Mouse (Mus musculus): ENCODE data around the gene Usp37. TPM values are rescaled to one million over a fixed set of nuclear protein-coding genes. Genes with fewer than 3 reads are reported as not detected.

Usp37 gene
- polyA plus RNA-seq, 1 experiment from 2014 or later, result 28.8 TPM

DNA sequence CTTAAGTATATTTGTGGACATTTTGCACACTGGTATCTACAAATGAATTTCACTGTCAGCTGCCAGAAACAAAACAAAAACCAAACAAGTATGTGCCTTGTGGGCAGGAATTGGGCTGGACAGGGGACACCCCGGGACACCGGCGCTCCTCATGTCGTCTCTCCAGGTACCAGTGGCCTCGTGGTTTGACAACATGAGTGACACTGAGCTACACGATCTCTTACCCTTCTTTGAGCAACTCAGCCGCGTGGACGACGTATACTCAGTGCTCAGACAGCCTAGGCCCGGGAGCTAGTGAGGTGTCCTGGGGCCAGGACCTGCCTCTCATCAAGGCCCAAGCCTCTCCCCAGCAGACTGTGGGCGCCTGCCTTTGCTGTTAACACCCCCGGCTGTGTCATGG, 148.8 kb downstream of the Usp37 start:
- Histone ChIP-seq H3K4me3 (replicated peaks) (no peak overlapping the region), H3K27ac (replicated peaks) (no peak overlapping the region; the same call in 1 of the 2 replicates), H3K4me2 (replicated peaks) (no peak overlapping the region), H3K36me3 (peaks cover 19% of the 10 kb centered on the region), H3K27me3 (no peaks in the 10 kb centered on the region), H3K4me1 (peaks cover 41% of the 10 kb centered on the region), H3K9ac (no peak overlapping the region), H3K9me3 (replicated peaks) (no peaks in the 10 kb centered on the region)
- 79% methylated on average over 13 of the region's 13 CpGs for WGBS
- ATAC-seq (ENCODE audit: insufficient number of reproducible peaks, low FRiP score, low TSS enrichment, low read depth), result no peak

DNA sequence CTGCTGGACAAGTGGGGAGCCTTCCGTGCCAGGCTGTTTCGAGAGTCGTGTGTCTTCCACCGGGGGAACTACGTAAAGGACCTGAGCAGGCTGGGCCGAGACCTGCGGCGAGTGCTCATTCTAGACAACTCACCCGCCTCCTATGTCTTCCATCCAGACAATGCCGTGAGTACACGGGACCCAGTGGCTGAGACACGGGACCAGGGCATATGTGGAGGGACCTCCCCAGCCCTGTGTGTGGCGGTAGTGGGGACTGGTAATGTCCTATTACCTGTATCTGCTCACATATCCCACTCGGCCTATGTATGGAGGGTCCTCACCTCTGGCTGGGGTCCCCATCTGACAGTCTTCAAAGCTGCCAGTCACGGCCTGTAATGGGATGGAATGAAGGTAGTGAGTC, 149.2 kb downstream of the Usp37 start:
- WGBS, result 87% methylated on average over 15 of the region's 15 CpGs
- H3K36me3 ChIP-seq, result peaks cover 19% of the 10 kb centered on the region
- peaks cover 45% of the 10 kb centered on the region for H3K4me1 ChIP-seq
- no peak overlapping the region for H3K4me3 ChIP-seq (replicated peaks)
- H3K4me2 ChIP-seq (replicated peaks), result no peak overlapping the region
- no peaks in the 10 kb centered on the region for H3K9me3 ChIP-seq (replicated peaks)
- no peaks in the 10 kb centered on the region for H3K27me3 ChIP-seq
- ATAC-seq (ENCODE audit: insufficient number of reproducible peaks, low FRiP score, low TSS enrichment, low read depth), result no peak
- H3K9ac ChIP-seq, result no peak overlapping the region
- H3K27ac ChIP-seq (replicated peaks), result peak overlapping the region; percentile 9; the same call in 1 of the 2 replicates

DNA sequence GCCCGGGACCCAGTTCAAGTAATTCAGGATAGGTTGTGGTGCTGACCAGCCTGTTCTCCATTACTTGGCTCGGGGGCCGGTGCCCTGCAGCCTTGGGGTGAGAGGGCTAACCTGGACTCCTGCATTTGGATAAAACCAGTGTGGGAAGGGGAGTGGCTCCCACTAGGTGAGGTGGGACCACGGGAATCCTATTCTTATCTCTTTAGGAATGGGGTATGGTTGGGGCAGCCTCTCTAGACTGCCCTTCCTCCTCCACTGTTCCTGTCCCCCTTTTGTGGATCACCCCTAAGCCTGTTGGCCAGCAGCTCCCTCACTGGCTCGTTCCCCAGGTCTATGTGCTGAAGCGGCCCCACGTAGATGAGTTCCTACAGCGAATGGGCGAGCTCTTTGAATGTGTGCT, 149.8 kb downstream of the Usp37 start:
- peak overlapping the region; percentile 9; the same call in 1 of the 2 replicates for H3K27ac ChIP-seq (replicated peaks)
- H3K4me3 ChIP-seq (replicated peaks), result no peak overlapping the region
- no peaks in the 10 kb centered on the region for H3K27me3 ChIP-seq
- no peak for ATAC-seq (ENCODE audit: insufficient number of reproducible peaks, low FRiP score, low TSS enrichment, low read depth)
- no peak overlapping the region for H3K4me2 ChIP-seq (replicated peaks)
- H3K36me3 ChIP-seq, result peaks cover 19% of the 10 kb centered on the region
- peaks cover 51% of the 10 kb centered on the region for H3K4me1 ChIP-seq
- WGBS, result 91% methylated on average over 9 of the region's 9 CpGs
- H3K9me3 ChIP-seq (replicated peaks), result no peaks in the 10 kb centered on the region
- no peak overlapping the region for H3K9ac ChIP-seq

DNA sequence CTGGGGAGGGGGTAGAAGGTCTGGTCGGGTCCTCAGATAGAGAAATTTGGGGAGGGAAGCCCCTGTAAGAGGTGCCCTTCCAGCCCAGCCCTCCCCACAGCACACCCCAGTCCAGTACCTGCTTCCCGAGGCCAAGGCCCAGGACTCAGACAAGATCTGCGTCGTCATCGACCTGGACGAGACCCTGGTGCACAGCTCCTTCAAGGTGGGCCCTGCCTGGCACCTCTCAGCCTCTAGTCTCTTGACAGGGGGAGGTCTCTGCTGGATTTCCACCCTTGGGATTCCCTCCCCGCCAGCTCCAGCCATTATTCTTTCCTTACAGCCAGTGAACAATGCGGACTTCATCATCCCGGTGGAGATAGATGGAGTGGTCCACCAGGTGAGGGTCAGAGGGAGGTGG, 150.4 kb downstream of the Usp37 start:
- Histone ChIP-seq H3K9ac (no peak overlapping the region), H3K4me3 (replicated peaks) (0 out of 2 replicates have a peak overlapping the region, but pooled peaks have one; percentile 91), H3K27me3 (no peaks in the 10 kb centered on the region), H3K4me2 (replicated peaks) (peak overlapping the region; percentile 84; the same call in 1 of the 2 replicates), H3K9me3 (replicated peaks) (no peaks in the 10 kb centered on the region), H3K27ac (replicated peaks) (no peak overlapping the region), H3K4me1 (peaks cover 53% of the 10 kb centered on the region), H3K36me3 (peaks cover 19% of the 10 kb centered on the region)
- 83% methylated on average over 9 of the region's 9 CpGs for WGBS
- no peak for ATAC-seq (ENCODE audit: insufficient number of reproducible peaks, low FRiP score, low TSS enrichment, low read depth)

DNA sequence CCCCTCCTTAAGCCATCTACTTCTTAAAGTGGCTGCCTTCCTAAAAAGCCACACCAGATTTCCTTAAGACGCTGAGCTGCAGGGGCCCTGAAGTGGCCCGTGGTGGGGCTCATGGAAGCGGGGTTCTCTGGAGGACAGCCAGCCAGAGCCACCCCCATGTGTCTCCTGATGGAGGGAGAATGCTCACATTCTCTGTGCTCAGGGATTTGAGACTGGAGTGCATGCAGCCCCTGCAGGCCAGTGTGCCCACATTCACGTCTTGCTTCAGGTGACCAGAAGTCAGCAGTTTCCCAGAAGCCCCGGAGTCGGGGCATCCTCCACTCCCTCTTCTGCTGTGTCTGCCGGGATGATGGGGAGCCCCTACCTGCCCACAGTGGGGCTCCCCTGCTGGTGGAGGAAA, 151.1 kb downstream of the Usp37 start:
- Histone ChIP-seq H3K27me3 (no peaks in the 10 kb centered on the region), H3K4me1 (peaks cover 60% of the 10 kb centered on the region), H3K27ac (replicated peaks) (peak overlapping the region; percentile 98), H3K4me2 (replicated peaks) (peak overlapping the region; percentile 84), H3K9me3 (replicated peaks) (no peaks in the 10 kb centered on the region), H3K4me3 (replicated peaks) (peak overlapping the region; percentile 91), H3K36me3 (peaks cover 19% of the 10 kb centered on the region), H3K9ac (peak overlapping the region; percentile 99)
- WGBS, result 33% methylated on average over 7 of the region's 7 CpGs
- ATAC-seq (ENCODE audit: insufficient number of reproducible peaks, low FRiP score, low TSS enrichment, low read depth), result no peak

DNA sequence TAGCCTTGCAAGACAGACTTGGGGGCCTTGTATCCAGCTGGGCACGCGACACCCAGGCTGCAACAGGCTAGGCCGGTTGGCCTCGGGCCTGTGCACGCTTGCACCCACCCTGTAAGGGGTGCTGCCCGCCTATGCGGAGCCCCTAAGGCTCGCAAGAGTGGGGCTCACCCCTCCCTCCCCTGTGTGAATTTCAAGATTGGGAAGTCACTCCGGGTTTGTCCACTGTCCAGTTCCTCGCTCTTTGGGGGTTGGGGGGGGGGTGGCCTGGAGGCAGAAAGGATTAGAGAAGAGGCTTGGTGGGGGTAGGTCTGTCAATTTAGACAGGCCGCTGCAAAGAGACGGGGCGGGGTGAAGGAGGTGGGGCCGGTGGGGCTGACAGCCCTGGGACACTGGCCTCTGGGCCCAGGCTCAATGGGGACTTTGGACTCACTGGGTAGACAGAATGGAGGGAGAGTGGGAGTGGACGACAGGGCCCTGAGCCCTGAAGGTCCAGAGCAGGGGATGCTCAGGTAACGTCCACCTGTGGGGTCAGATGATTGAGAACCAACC, 151.6 kb downstream of the Usp37 start:
- H3K4me3 ChIP-seq (replicated peaks), result peak overlapping the region; percentile 91
- peaks cover 64% of the 10 kb centered on the region for H3K4me1 ChIP-seq
- ATAC-seq (ENCODE audit: insufficient number of reproducible peaks, low FRiP score, low TSS enrichment, low read depth), result peak; percentile 12; the same call in 1 of the 2 replicates
- peak overlapping the region; percentile 98 for H3K27ac ChIP-seq (replicated peaks)
- no peaks in the 10 kb centered on the region for H3K27me3 ChIP-seq
- no peaks in the 10 kb centered on the region for H3K9me3 ChIP-seq (replicated peaks)
- peak overlapping the region; percentile 84 for H3K4me2 ChIP-seq (replicated peaks)
- H3K9ac ChIP-seq, result peak overlapping the region; percentile 99
- WGBS, result 2% methylated on average over 16 of the region's 16 CpGs
- H3K36me3 ChIP-seq, result peaks cover 19% of the 10 kb centered on the region

DNA sequence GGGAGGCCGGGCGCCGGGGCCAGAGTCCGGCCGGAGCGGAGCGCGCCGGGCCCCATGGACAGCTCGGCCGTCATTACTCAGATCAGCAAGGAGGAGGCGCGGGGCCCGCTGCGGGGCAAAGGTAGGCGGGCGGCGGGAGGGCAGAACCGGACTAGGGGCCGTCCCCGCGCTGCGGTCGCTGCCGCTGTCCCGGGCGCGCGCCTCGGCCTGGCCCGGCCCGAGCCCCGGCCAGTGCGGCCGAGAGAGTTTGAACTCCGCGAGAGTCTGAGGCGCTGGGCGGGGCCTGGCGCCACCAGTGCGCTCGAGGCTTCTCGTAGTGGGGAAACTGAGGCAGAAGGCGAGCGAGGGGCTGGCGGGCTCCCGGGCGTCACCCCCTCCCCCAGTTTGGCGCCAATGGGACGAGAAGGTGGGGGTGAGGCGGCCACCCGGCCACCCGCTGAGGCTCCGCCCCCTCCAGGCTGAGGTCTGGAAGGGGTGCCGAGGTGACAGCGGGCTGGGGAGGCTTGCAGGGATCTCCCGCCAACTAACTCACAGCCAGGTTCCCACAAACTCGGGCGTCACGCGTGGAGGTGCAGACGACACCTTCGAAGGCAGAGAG, 152.1 kb downstream of the Usp37 start:
- Histone ChIP-seq H3K4me1 (peaks cover 70% of the 10 kb centered on the region), H3K4me3 (replicated peaks) (peak overlapping the region; percentile 91), H3K27ac (replicated peaks) (peak overlapping the region; percentile 98), H3K36me3 (peaks cover 19% of the 10 kb centered on the region), H3K27me3 (no peaks in the 10 kb centered on the region), H3K4me2 (replicated peaks) (peak overlapping the region; percentile 84), H3K9me3 (replicated peaks) (no peaks in the 10 kb centered on the region), H3K9ac (peak overlapping the region; percentile 99)
- under 1% methylated on average over 53 of the region's 63 CpGs for WGBS
- ATAC-seq (ENCODE audit: insufficient number of reproducible peaks, low FRiP score, low TSS enrichment, low read depth), result peak; percentile 16; the same call in 1 of the 2 replicates

DNA sequence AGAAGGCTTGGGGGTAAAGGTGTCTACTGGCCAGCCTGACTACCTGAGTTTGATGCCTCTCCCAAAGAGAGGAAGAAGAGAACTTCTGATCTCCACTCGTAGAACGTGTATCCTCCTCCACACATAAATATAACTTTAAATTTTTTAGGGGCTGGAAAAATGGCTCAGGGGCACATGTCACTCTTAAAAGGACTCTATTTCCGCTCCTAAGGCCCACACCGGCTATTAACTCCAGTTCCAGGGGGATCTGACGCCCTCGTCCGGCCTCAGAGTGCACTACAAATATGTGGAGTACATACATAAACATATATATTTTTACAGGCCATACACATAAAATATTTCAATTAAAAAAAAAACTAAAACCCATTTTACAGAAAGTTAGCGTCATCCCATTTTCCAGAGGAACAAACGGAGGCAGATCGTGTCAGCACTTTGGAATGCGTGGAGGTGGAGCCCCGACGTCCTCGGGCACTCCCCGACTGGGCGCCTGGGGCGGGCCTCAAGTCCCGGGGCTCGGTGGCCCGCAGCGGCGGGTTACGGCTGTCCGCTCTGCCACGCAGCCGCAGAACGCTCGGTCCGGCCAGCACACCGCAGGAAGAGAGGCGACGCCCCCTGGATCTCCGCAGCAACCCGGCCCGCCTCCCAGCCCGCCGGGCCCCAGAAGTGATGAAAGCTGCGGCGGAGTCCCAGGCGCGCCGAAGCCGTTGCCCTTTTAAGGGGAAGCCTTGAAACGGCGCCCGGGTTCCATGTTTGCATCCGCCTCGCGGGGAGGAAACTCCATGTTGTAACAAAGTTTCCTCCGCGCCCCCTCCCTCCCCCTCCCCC, 152.9 kb downstream of the Usp37 start, which contains the start of gene Ctdsp1:
Gene Ctdsp1, plus strand, starts transcription at position 586 of the 825 bp plus-strand sequence.
- H3K9me3 ChIP-seq (replicated peaks), result no peaks in the 10 kb centered on the region
- whole genome bisulfite sequencing, result 2% methylated on average over 48 of the region's 51 CpGs
- H3K4me3 ChIP-seq (replicated peaks), result peak within 1 kb of the TSS; percentile 91
- H3K4me2 ChIP-seq (replicated peaks), result peak within 1 kb of the TSS; percentile 84
- peak within 1 kb of the TSS; percentile 99 for H3K9ac ChIP-seq
- peak; percentile 80 for ATAC-seq (ENCODE audit: insufficient number of reproducible peaks, low FRiP score, low TSS enrichment, low read depth)
- peak within 1 kb of the TSS; percentile 98 for H3K27ac ChIP-seq (replicated peaks)
- no peaks in the 10 kb centered on the region for H3K27me3 ChIP-seq
- H3K4me1 ChIP-seq, result peaks cover 68% of the 10 kb centered on the region
- peaks cover 19% of the 10 kb centered on the region for H3K36me3 ChIP-seq

DNA sequence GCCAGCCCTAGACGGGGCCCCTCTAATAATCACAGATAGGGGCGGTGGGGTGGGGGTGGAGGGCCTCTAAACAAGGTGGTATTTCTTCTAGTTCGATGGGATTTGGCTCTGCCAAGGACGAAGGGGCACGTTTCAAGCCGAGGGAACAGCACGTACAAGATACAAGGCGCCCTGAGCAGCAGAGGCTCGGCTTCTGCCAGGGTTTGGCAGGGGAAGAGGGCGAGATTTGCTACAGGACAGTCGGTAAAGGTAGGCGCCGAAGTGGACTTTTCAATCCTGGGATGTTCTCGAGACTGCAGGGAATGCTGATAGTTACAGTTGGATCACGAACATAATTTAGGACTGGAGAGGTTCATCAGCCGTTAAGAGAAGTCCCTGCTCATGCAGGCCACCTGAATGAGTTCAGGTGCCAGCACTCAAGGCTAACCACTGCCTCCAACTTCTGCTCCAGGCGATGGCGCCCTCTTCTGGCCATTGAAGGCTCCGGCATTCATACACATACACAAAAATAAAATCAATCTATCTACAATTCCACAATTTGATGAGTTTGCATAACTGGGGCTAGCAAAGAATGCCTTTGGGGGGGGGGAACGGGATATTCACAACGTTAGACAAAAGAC, 153.7 kb downstream of the Usp37 start:
- no peaks in the 10 kb centered on the region for H3K9me3 ChIP-seq (replicated peaks)
- 5% methylated on average over 21 of the region's 21 CpGs for WGBS
- H3K4me2 ChIP-seq (replicated peaks), result peak overlapping the region; percentile 84
- H3K9ac ChIP-seq, result no peak overlapping the region
- no peak for ATAC-seq (ENCODE audit: insufficient number of reproducible peaks, low FRiP score, low TSS enrichment, low read depth)
- peak overlapping the region; percentile 98 for H3K27ac ChIP-seq (replicated peaks)
- H3K36me3 ChIP-seq, result peaks cover 19% of the 10 kb centered on the region
- peak overlapping the region; percentile 91 for H3K4me3 ChIP-seq (replicated peaks)
- H3K27me3 ChIP-seq, result no peaks in the 10 kb centered on the region
- peaks cover 68% of the 10 kb centered on the region for H3K4me1 ChIP-seq

DNA sequence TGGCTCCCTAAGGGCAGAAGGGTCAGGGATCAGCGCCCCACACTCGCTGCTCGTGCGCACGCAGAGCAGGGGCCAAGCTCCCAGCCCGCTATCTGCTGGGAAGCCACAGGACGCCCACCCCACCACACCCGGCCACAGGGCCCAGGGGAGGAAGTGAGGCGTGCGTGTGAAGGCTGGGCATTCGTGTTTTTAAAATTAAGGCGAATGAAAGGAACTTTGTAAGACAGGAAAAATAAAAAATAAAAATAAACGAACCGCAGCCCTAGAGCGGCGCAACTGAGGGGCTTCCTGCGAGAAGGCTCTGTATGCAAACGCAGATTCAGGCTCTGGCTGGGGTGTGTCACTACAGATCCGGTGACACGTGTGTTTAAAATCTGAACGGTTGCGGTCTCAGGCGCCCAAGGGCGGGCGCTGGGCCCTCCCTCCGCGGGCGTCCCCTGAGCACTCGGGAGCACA, 154.2 kb downstream of the Usp37 start:
- Histone ChIP-seq H3K9ac (no peak overlapping the region), H3K4me3 (replicated peaks) (peak overlapping the region; percentile 91), H3K27ac (replicated peaks) (peak overlapping the region; percentile 98), H3K9me3 (replicated peaks) (no peaks in the 10 kb centered on the region), H3K27me3 (no peaks in the 10 kb centered on the region), H3K4me1 (peaks cover 64% of the 10 kb centered on the region), H3K4me2 (replicated peaks) (peak overlapping the region; percentile 84), H3K36me3 (peaks cover 13% of the 10 kb centered on the region)
- peak; percentile 12; the same call in 1 of the 2 replicates for ATAC-seq (ENCODE audit: insufficient number of reproducible peaks, low FRiP score, low TSS enrichment, low read depth)
- 6% methylated on average over 29 of the region's 29 CpGs for WGBS
